Mouse (Mus musculus) midbrain, embryonic 10.5 days (tissue): ENCODE data around the gene Pym1. TPM values are rescaled to one million over a fixed set of nuclear protein-coding genes. Genes with fewer than 3 reads are reported as not detected.

ENCODE experiments used
- DNase-seq: peaks from one replicate; pipeline ENCODE4 v3.0.0-alpha.2; 2017; ENCODE audit warnings: low spot score
- H3K27ac ChIP-seq: fragments of 300-500 bp; sonication (generic); replicated peaks from 2 replicates; pipeline ENCODE4 v1.5.1; 2016; ENCODE audit warnings: mild to moderate bottlenecking
- H3K27me3 ChIP-seq: fragments of 300-500 bp; sonication (generic); 2 replicates; pipeline ENCODE4 v1.6.1; 2016; ENCODE audit warnings: low read depth, mild to moderate bottlenecking; ENCODE audit not compliant: poor library complexity, severe bottlenecking
- H3K36me3 ChIP-seq: fragments of 300-500 bp; sonication (generic); 2 replicates; pipeline ENCODE4 v1.6.1; 2016; ENCODE audit warnings: mild to moderate bottlenecking, moderate library complexity
- H3K4me1 ChIP-seq: fragments of 300-500 bp; sonication (generic); 2 replicates; pipeline ENCODE4 v1.6.1; 2016
- H3K4me3 ChIP-seq: fragments of 300-500 bp; sonication (generic); 2 replicates; pipeline ENCODE4 v1.5.1; 2016; ENCODE audit warnings: mild to moderate bottlenecking, moderate library complexity
- H3K9me3 ChIP-seq: fragments of 300-500 bp; sonication (generic); replicated peaks from 2 replicates; pipeline ENCODE4 v1.6.1; 2016; ENCODE audit warnings: mild to moderate bottlenecking
- WGBS: fragments of 180-500 bp; shearing (Covaris S2); methylation state at CpG from one replicate; pipeline ENCODE4 v1.1.7; 2016; 5-methylcytosine and 5-hydroxymethylcytosine counted together
- polyA plus RNA-seq: library from polyadenylated mRNA; unstranded; fragments of >200 nt; fragmentation: Nextera tagmentation; extraction: Ambion mirVana; gene quantifications from 2 replicates; pipeline ENCODE4 v1.2.1, GENCODE M21; 2016

Pym1 gene
- polyA plus RNA-seq, 1 experiment from 2014 or later = 59.1 TPM

DNA sequence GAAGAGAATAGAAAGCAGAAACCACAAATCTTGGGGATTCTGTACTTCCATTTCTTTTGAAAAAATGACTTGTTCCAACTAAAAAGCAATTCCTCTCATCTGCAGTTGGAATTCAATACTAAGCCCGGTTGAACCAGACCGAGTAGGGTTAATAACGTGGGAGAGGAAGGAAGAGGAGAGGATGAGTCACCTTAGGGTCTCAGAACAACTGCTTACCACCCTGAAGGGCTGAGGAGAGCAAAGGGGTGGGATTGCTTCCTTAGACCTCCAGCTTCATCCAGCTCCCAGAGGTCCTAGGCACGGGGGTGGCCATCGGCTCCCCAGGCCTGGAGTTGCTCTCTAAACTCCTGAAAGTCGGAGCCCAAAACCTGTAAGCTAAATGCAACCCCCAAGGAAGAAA lies 55.7 kb downstream of the Pym1 start:
- Histone ChIP-seq H3K36me3 (peaks cover 60% of the 10 kb centered on the region), H3K27ac (peak overlapping the region; percentile 97), H3K9me3 (no peaks in the 10 kb centered on the region), H3K4me1 (peaks cover 46% of the 10 kb centered on the region), H3K4me3 (peak overlapping the region; percentile 88), H3K27me3 (no peaks in the 10 kb centered on the region)
- no peak for DNase-seq
- 16% methylated on average over 6 of the region's 6 CpGs for WGBS

DNA sequence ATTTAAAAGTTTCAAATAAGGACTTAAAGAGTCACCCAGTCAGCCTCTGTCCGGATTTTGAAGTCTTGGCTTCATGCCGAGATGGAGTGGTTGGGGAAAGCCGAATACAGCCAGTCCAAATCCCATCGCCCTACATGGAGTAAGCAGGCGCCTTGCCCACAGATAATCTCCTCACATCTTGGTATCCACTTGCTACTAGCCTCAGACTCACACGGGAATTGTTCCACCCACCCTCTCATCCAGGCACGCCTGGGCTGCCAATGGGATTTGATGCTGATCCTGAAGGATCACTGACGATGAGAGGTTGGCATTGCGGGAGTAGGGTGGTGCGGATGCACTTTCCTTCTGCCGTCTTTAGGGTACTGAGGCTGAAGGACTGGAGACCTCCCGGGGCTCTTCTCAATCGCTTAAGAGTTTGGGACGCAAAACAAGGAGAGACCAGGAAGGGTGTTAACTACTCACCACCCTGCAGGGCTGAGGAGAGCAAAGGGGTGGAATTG lies 56.1 kb downstream of the Pym1 start, which contains the start of gene Dnajc14:
Dnajc14 (plus strand) TSS at position 292 of the 500 bp plus-strand sequence.
- Histone ChIP-seq H3K4me3 (peak within 1 kb of the TSS; percentile 88), H3K27me3 (no peaks in the 10 kb centered on the region), H3K9me3 (no peaks in the 10 kb centered on the region), H3K4me1 (peaks cover 51% of the 10 kb centered on the region), H3K36me3 (peaks cover 60% of the 10 kb centered on the region), H3K27ac (peak within 1 kb of the TSS; percentile 97)
- under 1% methylated on average over 14 of the region's 14 CpGs for WGBS
- no peak for DNase-seq

DNA sequence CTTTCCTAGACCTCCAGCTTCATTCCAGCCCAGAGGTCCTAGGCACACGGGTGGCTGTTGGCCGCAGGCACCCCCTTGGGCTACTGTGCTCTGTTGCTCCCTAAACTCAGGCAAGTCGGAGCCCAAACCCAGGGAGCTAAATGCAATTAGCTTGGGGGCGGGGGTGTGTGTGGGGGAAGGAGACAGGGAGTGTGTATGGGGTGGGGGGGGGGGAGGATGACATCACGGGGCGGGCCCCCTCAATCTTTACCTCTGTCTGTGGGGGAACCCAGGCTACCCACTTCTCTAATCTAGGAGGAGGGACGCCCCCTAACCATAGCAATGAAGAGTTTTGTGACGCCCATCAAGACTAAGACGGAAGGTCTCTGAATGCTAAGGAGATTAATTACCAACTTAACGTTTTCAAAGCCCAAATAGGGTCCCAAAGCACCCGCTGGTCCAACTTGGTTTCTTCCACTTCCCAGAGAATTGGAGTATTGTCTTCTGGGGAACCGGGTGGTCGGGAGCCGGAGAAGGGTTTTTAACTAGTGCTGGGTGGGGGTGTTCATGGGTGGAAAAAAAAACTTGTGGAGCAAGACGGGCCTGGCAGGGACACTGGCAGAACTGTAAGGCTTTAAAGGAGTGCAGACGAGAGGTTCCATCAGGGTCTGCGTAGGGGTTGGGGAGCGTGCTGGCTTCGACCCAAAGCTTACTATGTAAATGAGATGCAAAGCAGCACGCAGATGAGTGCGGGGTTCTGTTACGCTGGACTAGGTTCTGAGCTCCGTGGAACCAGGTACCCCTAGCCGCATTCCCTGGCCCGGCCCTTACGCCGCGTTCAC lies 56.8 kb downstream of the Pym1 start, which contains the start of gene Tmem198b:
Tmem198b (minus strand) TSS at position 100 of the 821 bp plus-strand sequence.
- Histone ChIP-seq H3K4me3 (peak within 1 kb of the TSS; percentile 88), H3K36me3 (peaks cover 60% of the 10 kb centered on the region), H3K27ac (peak within 1 kb of the TSS; percentile 97), H3K4me1 (peaks cover 58% of the 10 kb centered on the region), H3K9me3 (no peaks in the 10 kb centered on the region), H3K27me3 (no peaks in the 10 kb centered on the region)
- DNase-seq = peak; percentile 84
- under 1% methylated on average over 28 of the region's 28 CpGs for WGBS

DNA sequence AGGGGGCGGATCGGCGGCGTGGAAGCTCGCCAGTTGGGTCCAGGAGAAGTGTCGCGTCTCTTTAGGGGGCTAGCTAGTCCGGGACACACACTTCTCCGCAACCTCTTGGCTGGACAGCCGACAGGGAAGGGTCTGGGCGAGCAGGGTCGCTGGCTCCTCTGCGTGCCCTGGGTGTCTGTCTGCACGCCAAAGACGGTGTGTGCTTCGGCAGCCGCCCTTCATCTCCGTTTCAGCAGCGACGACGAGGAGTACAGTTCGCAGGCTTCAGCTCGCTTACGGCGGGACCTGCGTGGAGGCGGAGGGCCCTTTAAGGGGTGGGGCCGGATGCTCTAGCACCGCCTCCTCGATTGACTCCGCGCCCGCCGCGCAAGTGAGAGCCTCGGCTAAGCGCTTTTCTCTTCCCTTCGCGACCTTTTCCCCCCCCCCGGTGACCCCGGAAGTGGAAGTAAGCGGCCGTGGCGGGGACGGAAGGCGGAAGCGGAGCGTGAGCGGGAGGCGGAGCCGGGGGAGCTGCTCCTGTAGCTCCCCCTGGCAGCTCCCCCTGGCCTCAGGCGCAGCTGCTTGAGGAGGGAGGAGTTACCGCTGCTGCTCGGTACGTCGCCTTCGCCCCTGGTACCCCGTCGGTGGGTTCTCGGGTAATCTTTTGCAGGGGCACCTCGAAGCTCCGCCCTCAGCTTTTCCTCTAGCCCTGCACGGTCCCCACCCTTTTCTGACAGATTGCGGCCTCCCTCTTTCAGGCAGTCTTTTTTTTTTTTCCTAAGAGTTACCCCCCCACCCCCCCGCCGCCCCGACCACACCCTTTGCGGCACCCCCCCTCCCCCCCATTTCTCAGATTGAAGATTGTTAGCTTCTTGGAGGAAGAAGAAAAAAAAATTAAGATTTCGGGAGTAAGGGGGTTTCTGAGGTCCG lies 57.7 kb downstream of the Pym1 start:
- H3K27ac ChIP-seq = peak overlapping the region; percentile 97
- peaks cover 59% of the 10 kb centered on the region for H3K36me3 ChIP-seq
- peak; percentile 99 for DNase-seq
- H3K9me3 ChIP-seq = no peaks in the 10 kb centered on the region
- peaks cover 60% of the 10 kb centered on the region for H3K4me1 ChIP-seq
- H3K4me3 ChIP-seq = peak overlapping the region; percentile 88
- WGBS = under 1% methylated on average over 70 of the region's 70 CpGs
- H3K27me3 ChIP-seq = no peaks in the 10 kb centered on the region

DNA sequence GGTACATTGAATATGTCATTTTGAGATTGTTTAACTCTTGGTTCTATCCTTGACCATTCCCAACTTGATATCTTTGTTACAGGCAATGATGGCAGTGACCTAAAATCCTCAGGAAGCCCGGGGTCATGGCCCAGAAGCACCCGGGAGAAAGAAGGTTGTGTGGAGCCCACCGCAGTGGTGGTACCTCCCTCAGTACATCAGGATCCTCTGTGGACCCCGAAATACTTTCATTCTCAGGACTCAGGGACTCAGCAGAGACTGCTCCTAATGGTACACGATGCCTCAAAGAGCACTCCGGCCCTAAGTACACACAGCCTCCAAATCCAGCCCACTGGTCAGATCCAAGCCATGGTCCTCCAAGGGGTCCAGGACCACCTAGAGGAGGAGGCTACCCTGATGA lies 58.4 kb downstream of the Pym1 start:
- Histone ChIP-seq H3K9me3 (no peaks in the 10 kb centered on the region), H3K27me3 (no peaks in the 10 kb centered on the region), H3K4me3 (peak overlapping the region; percentile 88), H3K4me1 (peaks cover 60% of the 10 kb centered on the region), H3K36me3 (peaks cover 53% of the 10 kb centered on the region), H3K27ac (peak overlapping the region; percentile 97)
- DNase-seq = no peak
- WGBS = 66% methylated on average over 6 of the region's 6 CpGs

DNA sequence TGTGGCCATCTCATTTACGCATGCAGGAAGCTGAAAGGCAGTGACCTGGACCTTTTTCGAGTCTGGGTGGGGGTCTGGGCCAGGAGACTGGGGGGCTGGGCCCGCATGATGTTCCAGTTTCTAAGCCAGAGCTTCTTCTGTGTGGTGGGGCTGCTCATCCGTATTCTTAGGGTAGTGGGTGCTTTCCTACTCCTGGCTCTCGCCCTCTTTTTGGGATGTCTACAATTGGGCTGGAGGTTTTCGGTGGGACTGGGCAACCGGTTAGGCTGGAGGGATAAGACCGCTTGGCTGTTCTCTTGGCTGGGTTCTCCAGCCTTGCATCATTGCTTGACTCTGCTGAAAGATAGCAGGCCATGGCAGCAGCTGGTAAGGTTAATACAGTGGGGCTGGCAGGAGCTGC lies 59.3 kb downstream of the Pym1 start:
- H3K4me3 ChIP-seq = peak overlapping the region; percentile 88
- H3K4me1 ChIP-seq = peaks cover 60% of the 10 kb centered on the region
- no peaks in the 10 kb centered on the region for H3K27me3 ChIP-seq
- H3K36me3 ChIP-seq = peaks cover 45% of the 10 kb centered on the region
- DNase-seq = no peak
- WGBS = 96% methylated on average over 8 of the region's 8 CpGs
- H3K27ac ChIP-seq = no peak overlapping the region
- no peaks in the 10 kb centered on the region for H3K9me3 ChIP-seq

Other genes starting within 250 kb of the Pym1 start
- gene Myl6b, start 249.2 kb upstream of the Pym1 start, polyA plus RNA-seq = 1.8 and 2.9 TPM in 2 replicates
- gene Esyt1, start 222.0 kb upstream of the Pym1 start, polyA plus RNA-seq = 17.2 and 23.6 TPM in 2 replicates
- gene Zc3h10, start 200.1 kb upstream of the Pym1 start, polyA plus RNA-seq = 15.4 and 19.5 TPM in 2 replicates
- gene Rpl41, start 198.6 kb upstream of the Pym1 start, polyA plus RNA-seq = 2,872 and 3,266 TPM in 2 replicates
- gene Pa2g4, start 181.9 kb upstream of the Pym1 start, polyA plus RNA-seq = 231 and 262 TPM in 2 replicates
- 0.72 and 1.4 TPM in 2 replicates for gene Erbb3, start 158.2 kb upstream of the Pym1 start, polyA plus RNA-seq
- 460 and 529 TPM in 2 replicates for gene Rps26, start 121.1 kb upstream of the Pym1 start, polyA plus RNA-seq
- 2.8 and 3.6 TPM in 2 replicates for gene Ikzf4, start 101.9 kb upstream of the Pym1 start, polyA plus RNA-seq
- 13.9 and 14.9 TPM in 2 replicates for gene Suox, start 73.8 kb upstream of the Pym1 start, polyA plus RNA-seq
- 73.3 and 86.3 TPM in 2 replicates for gene Rab5b, start 51.6 kb upstream of the Pym1 start, polyA plus RNA-seq
- gene Pmel, start 43.7 kb upstream of the Pym1 start, polyA plus RNA-seq = 3.9 and 6.7 TPM in 2 replicates
- 107 and 110 TPM in 2 replicates for gene Cdk2, start 42.9 kb upstream of the Pym1 start, polyA plus RNA-seq
- 3.7 and 4.7 TPM in 2 replicates for gene Dgka, start 3.0 kb upstream of the Pym1 start, polyA plus RNA-seq
- 0.44 and 0.66 TPM in 2 replicates for gene Mmp19, start 43.0 kb downstream of the Pym1 start, polyA plus RNA-seq
- 50.7 and 57.8 TPM in 2 replicates for gene Dnajc14, start 56.2 kb downstream of the Pym1 start, polyA plus RNA-seq
- 22.1 and 24.3 TPM in 2 replicates for gene Tmem198b, start 56.5 kb downstream of the Pym1 start, polyA plus RNA-seq
- gene Sarnp, start 69.4 kb downstream of the Pym1 start, polyA plus RNA-seq = 260 and 264 TPM in 2 replicates
- gene Ormdl2, start 73.8 kb downstream of the Pym1 start, polyA plus RNA-seq = 82.0 and 100 TPM in 2 replicates
- 9.5 and 10.5 TPM in 2 replicates for gene Gdf11, start 143.8 kb downstream of the Pym1 start, polyA plus RNA-seq
- gene Cd63, start 153.1 kb downstream of the Pym1 start, polyA plus RNA-seq = 195 and 196 TPM in 2 replicates
- 13.3 and 14.9 TPM in 2 replicates for gene Rdh5, start 175.0 kb downstream of the Pym1 start, polyA plus RNA-seq
- gene Bloc1s1, start 176.1 kb downstream of the Pym1 start, polyA plus RNA-seq = 216 and 236 TPM in 2 replicates
- gene Itga7, start 185.9 kb downstream of the Pym1 start, polyA plus RNA-seq = 1.7 and 1.9 TPM in 2 replicates
- gene Mettl7b, start 213.1 kb downstream of the Pym1 start, polyA plus RNA-seq = not detected in 2 replicates
- gene Olfr9, start 241.5 kb downstream of the Pym1 start, polyA plus RNA-seq = not detected in 2 replicates